Mouse (Mus musculus) thymus, adult 2 months (tissue): ENCODE results near the gene Hist1h1a. TPM values are rescaled to one million over a fixed set of nuclear protein-coding genes. Genes with fewer than 3 reads are reported as not detected.
"Not testable (repeated sequence)": the region's sequence is repeated elsewhere in the genome, so short reads cannot be mapped to it uniquely, and the experiment has no call there.

Experiments used
- DNase-seq: peaks from one replicate; pipeline ENCODE4 v3.0.0; 2021
- H3K27ac ChIP-seq: fragments of 200-500 bp; 2 replicates; pipeline ENCODE4 v1.5.1; 2012; ENCODE audit warnings: low read length, control low read depth; ENCODE audit not compliant: control insufficient read depth, insufficient read depth
- H3K27me3 ChIP-seq: fragments of 200-500 bp; 2 replicates; pipeline ENCODE4 v1.6.1; 2012; ENCODE audit warnings: mild to moderate bottlenecking, low read length, moderate library complexity, mixed read lengths; ENCODE audit not compliant: control insufficient read depth, insufficient read depth
- H3K36me3 ChIP-seq: fragments of 200-500 bp; 2 replicates; pipeline ENCODE4 v1.6.1; 2012; ENCODE audit warnings: mild to moderate bottlenecking, low read length, moderate library complexity; ENCODE audit not compliant: control insufficient read depth, insufficient read depth
- H3K4me1 ChIP-seq: fragments of 200-500 bp; replicated peaks from 2 replicates; pipeline ENCODE4 v1.6.1; 2012; ENCODE audit warnings: low read length; ENCODE audit not compliant: control insufficient read depth, insufficient read depth
- H3K4me3 ChIP-seq: fragments of 200-500 bp; 2 replicates; pipeline ENCODE4 v1.5.1; 2012; ENCODE audit warnings: mild to moderate bottlenecking, low read length, control low read depth, moderate library complexity; ENCODE audit not compliant: control insufficient read depth, insufficient read depth
- CTCF ChIP-seq: fragments of 200-500 bp; IDR thresholded peaks from 2 replicates; pipeline ENCODE4 v1.5.1; 2012; ENCODE audit warnings: mild to moderate bottlenecking, control low read depth, low read length, moderate library complexity, borderline replicate concordance; ENCODE audit not compliant: control insufficient read depth, poor library complexity, insufficient read depth; ENCODE audit errors: extremely low read depth
- POLR2A ChIP-seq: fragments of 200-500 bp; IDR thresholded peaks from 2 replicates; pipeline ENCODE4 v1.6.1; 2012; ENCODE audit warnings: mild to moderate bottlenecking, low read length, control low read depth, moderate library complexity; ENCODE audit not compliant: control insufficient read depth, poor library complexity, insufficient read depth; ENCODE audit errors: extremely low read depth
- WGBS: fragments of 180-500 bp; shearing (Covaris S2); methylation state at CpG from one replicate; pipeline ENCODE4 v1.1.7; 2018; 5-methylcytosine and 5-hydroxymethylcytosine counted together
- polyA plus RNA-seq: library from polyadenylated mRNA; depleted of rRNA; stranded (reverse); fragments of >200 nt; gene quantifications from 2 replicates; pipeline ENCODE4 v1.2.3, GENCODE M21; 2012

The Hist1h1a gene
- polyA plus RNA-seq, 1 experiment, result 18.2 TPM

GRCm38 (mm10) chr13:23747081-23747891 is 16.2 kb upstream of the Hist1h1a start:
- H3K4me3 ChIP-seq, result peak overlapping the region; percentile 15
- TF ChIP-seq POLR2A, result no peak
- TF ChIP-seq CTCF, result no peak
- H3K36me3 ChIP-seq, result no peaks in the 10 kb centered on the region
- peaks cover 4% of the 10 kb centered on the region for H3K4me1 ChIP-seq
- H3K27me3 ChIP-seq, result no peaks in the 10 kb centered on the region
- peak overlapping the region; percentile 63 for H3K27ac ChIP-seq
- no peak for DNase-seq
- WGBS, result 6% methylated on average over 11 of the region's 13 CpGs

GRCm38 (mm10) chr13:23747892-23748288 is 15.6 kb upstream of the Hist1h1a start:
- Histone ChIP-seq H3K4me1 (peaks cover 4% of the 10 kb centered on the region), H3K4me3 (no peak overlapping the region), H3K36me3 (no peaks in the 10 kb centered on the region), H3K27me3 (no peaks in the 10 kb centered on the region), H3K27ac (peak overlapping the region; percentile 70; the same call in 1 of the 2 replicates)
- no peak for DNase-seq
- 14% methylated on average over 4 of the region's 4 CpGs for WGBS
- TF ChIP-seq CTCF, result no peak
- TF ChIP-seq POLR2A, result no peak

- H3K36me3 ChIP-seq, result no peaks in the 10 kb centered on the region
- TF ChIP-seq CTCF (no peak), POLR2A (no peak)
- peaks cover 4% of the 10 kb centered on the region for H3K4me1 ChIP-seq
- WGBS, result 96% methylated on average over 5 of the region's 5 CpGs
- no peaks in the 10 kb centered on the region for H3K27me3 ChIP-seq
- H3K27ac ChIP-seq, result no peak overlapping the region
- no peak overlapping the region for H3K4me3 ChIP-seq
- DNase-seq, result no peak
Observed at GRCm38 (mm10) chr13:23749563-23750121, 13.8 kb upstream of the Hist1h1a start.

GRCm38 (mm10) chr13:23750839-23751477 is 12.5 kb upstream of the Hist1h1a start, which contains the start of gene Hist1h2ab:
TSS of gene Hist1h2ab (plus strand) at chr13:23751126.
- DNase-seq, result peak; percentile 63
- Histone ChIP-seq H3K27ac (peak within 1 kb of the TSS; percentile 86), H3K4me3 (peak within 1 kb of the TSS; percentile 41)
- not testable (repeated sequence) for H3K36me3 ChIP-seq, H3K4me1 ChIP-seq, H3K27me3 ChIP-seq
- TF ChIP-seq CTCF (0 out of 2 replicates have a peak, but pooled peaks have one; percentile 10), POLR2A (peak; percentile 60; the same call in 1 of the 2 replicates)
- WGBS, result under 1% methylated on average over 32 of the region's 47 CpGs

- H3K36me3 ChIP-seq, result no peaks in the 10 kb centered on the region
Observed at GRCm38 (mm10) chr13:23751478-23751956, 11.9 kb upstream of the Hist1h1a start.

GRCm38 (mm10) chr13:23752067-23752741 is 11.3 kb upstream of the Hist1h1a start, which contains the start of gene Hist1h3b:
TSS of gene Hist1h3b (plus strand) at chr13:23752267.
- H3K4me1 ChIP-seq, H3K36me3 ChIP-seq, H3K27me3 ChIP-seq: not testable (repeated sequence)
- WGBS, result under 1% methylated on average over 20 of the region's 47 CpGs
- DNase-seq, result peak; percentile 87
- Histone ChIP-seq H3K4me3 (peak within 1 kb of the TSS; percentile 41), H3K27ac (peak within 1 kb of the TSS; percentile 86)

More at GRCm38 (mm10) chr13:23751478-23751956, 11.9 kb upstream of the Hist1h1a start:
- under 1% methylated on average over 11 of the region's 11 CpGs for WGBS
- DNase-seq, result no peak
- TF ChIP-seq CTCF (no peak), POLR2A (no peak)
- Histone ChIP-seq H3K27ac (peak overlapping the region; percentile 86), H3K4me1 (0 out of 2 replicates have a peak, but pooled peaks cover 2% of the 10 kb centered on the region), H3K4me3 (peak overlapping the region; percentile 41), H3K27me3 (no peaks in the 10 kb centered on the region)
